Mouse (Mus musculus): ENCODE measurements around the gene Memo1. TPM values are rescaled to one million over a fixed set of nuclear protein-coding genes. Genes with fewer than 3 reads are reported as not detected.

The Memo1 gene
- total and polyA plus RNA-seq, 3 experiments, result 63.1 to 75.3 TPM; not detected in 1

DNA sequence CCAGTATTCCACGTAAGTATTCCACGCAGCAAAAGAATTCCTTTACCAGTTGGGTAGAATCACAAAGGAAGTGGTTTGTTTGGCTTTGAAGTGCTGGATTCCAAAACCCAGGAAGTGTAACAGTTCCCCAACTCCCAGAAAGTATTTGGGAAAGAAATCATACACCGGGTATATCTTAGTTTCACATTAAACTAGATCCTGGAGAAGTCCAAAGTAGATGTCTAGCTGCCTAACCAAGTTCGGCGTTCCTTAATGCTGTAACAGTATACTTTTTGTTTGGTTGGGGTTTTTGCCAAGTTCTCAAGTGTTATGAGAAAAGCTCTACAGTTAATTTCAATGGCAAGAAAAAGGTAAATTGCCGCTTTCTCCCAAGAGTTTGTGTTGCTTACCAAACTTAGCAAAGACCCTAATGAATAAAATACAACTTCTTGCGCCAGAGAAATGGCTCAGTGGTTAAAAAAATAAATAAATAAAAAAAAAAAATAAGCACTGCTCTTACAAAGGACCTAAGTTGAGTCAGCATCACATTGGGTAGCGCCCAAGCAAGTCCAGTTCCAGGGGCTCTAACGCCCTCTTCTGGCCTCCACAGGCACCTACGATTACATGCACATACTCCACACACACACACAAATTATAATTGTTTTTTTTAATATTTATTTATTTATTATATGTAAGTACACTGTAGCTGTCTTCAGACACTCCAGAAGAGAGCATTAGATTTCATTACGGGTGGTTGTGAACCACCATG lies 929 bp upstream of the Memo1 start (continued):
- TF ChIP-seq MXI1 (IDR thresholded peaks at IDR 0.05; ENCODE audit: low read depth, low read length), result peak; percentile 42

DNA sequence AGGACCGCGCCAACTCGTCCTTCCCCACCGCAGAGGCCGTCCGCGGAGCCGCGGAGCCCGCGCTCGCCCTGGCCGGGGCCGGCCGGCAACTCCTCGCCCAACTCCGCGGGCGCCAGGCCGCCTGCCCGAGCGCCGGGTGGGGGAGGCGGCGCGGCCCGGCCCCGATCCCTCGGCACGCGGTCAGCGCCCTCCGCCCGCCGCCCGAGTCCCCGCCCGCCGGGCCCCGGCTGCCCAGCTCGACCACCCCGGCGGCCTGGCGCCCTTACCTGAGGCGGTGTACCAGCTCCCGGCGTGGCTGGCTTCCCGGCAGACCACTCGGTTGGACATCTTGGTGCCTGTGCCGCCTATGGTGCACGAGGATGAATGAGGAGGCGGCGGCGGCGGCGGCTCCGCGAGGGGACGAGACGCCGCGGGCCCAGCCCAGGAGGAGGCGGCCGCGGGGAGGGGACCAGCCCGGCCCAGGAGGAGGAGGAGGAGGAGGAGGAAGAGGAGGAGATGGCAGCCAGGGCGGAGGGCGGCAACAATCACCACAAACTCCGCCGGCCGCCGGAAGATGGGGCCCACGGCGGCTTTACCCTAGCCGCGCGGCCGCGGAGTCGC lies 795 bp downstream of the Memo1 start:
- H3K4me1 ChIP-seq (ENCODE audit: control insufficient read depth in 1 of 2, insufficient read depth in 2 of 2, low read length in 2 of 2), result peaks cover 18 to 20% of the 10 kb centered on the region in 2 experiments
- DNase-seq (ENCODE audit: low read depth, low spot score), result peak; percentile 85
- H3K4me3 ChIP-seq (ENCODE audit: control insufficient read depth in 1 of 2, insufficient read depth in 1 of 2, low read depth in 2 of 2, low read length in 2 of 2), result peak overlapping the region; percentile 99

GRCm38 (mm10) chr17:74293687-74294425 lies 1.5 kb downstream of the Memo1 start:
- TF ChIP-seq MXI1 (IDR thresholded peaks at IDR 0.05; ENCODE audit: low read depth, low read length) (peak; percentile 65; the same call in 1 of the 2 replicates), HCFC1 (IDR thresholded peaks at IDR 0.05; ENCODE audit: low read depth, low read length) (no peak), SIN3A (IDR thresholded peaks at IDR 0.05; ENCODE audit: low read length) (peak; percentile 80), CHD2 (IDR thresholded peaks at IDR 0.05; ENCODE audit: low read length) (no peak), RCOR1 (IDR thresholded peaks at IDR 0.05; ENCODE audit: low read depth, low read length) (peak; percentile 12; the same call in 1 of the 2 replicates), MAX (IDR thresholded peaks at IDR 0.05; ENCODE audit: low read length) (peak; percentile 68; the same call in 1 of the 2 replicates), SMC3 (IDR thresholded peaks at IDR 0.05; ENCODE audit: low read depth, low read length) (no peak), MAZ (IDR thresholded peaks at IDR 0.05; ENCODE audit: low read depth, low read length) (0 out of 2 replicates have a peak, but pooled peaks have one; percentile 11)
- Histone ChIP-seq H3K27me3 (ENCODE audit: control insufficient read depth in 1 of 2, insufficient read depth in 2 of 2, low read length in 2 of 2) (no peaks in the 10 kb centered on the region), H3K9ac (ENCODE audit: control insufficient read depth, low read depth, low read length, poor library complexity, severe bottlenecking) (peak overlapping the region; percentile 95), H3K9me3 (replicated peaks; ENCODE audit: insufficient read depth, low read length) (no peaks in the 10 kb centered on the region), H3K27ac (ENCODE audit: control insufficient read depth, low read depth, low read length) (peak overlapping the region; percentile 66), H3K36me3 (ENCODE audit: control insufficient read depth in 1 of 2, insufficient read depth in 2 of 2, low read length in 2 of 2) (peaks cover 2 to 36% of the 10 kb centered on the region in 2 experiments; a peak in 3 of 4 replicates), H3K4me1 (ENCODE audit: control insufficient read depth in 1 of 2, insufficient read depth in 2 of 2, low read length in 2 of 2) (peaks cover 18 to 20% of the 10 kb centered on the region in 2 experiments), H3K4me3 (ENCODE audit: control insufficient read depth in 1 of 2, insufficient read depth in 1 of 2, low read depth in 2 of 2, low read length in 2 of 2) (peak overlapping the region; percentile 99), H3K79me2 (ENCODE audit: control insufficient read depth, insufficient read depth, low read length, poor library complexity) (peaks cover 49% of the 10 kb centered on the region)
- peak; percentile 68 for DNase-seq (ENCODE audit: low read depth, low spot score)

More for the DNA sequence above, 795 bp downstream of the Memo1 start:
- H3K27ac ChIP-seq (ENCODE audit: control insufficient read depth, low read depth, low read length), result peak overlapping the region; percentile 66
- H3K79me2 ChIP-seq (ENCODE audit: control insufficient read depth, insufficient read depth, low read length, poor library complexity), result peaks cover 44% of the 10 kb centered on the region
- H3K9me3 ChIP-seq (replicated peaks; ENCODE audit: insufficient read depth, low read length), result no peaks in the 10 kb centered on the region
- no peaks in the 10 kb centered on the region for H3K27me3 ChIP-seq (ENCODE audit: control insufficient read depth in 1 of 2, insufficient read depth in 2 of 2, low read length in 2 of 2)
- peaks cover 2 to 34% of the 10 kb centered on the region in 2 experiments for H3K36me3 ChIP-seq (ENCODE audit: control insufficient read depth in 1 of 2, insufficient read depth in 2 of 2, low read length in 2 of 2)
- peak overlapping the region; percentile 95 for H3K9ac ChIP-seq (ENCODE audit: control insufficient read depth, low read depth, low read length, poor library complexity, severe bottlenecking)
- 0 out of 2 replicates have a peak, but pooled peaks have one; percentile 46 for TF ChIP-seq CHD1 (IDR thresholded peaks at IDR 0.05; ENCODE audit: low read depth, low read length)
- peak; percentile 25 to 79; a peak in 3 of 4 replicates for TF ChIP-seq POLR2A (IDR thresholded peaks at IDR 0.05; ENCODE audit: control insufficient read depth in 1 of 2, insufficient read depth in 1 of 2, low read depth in 1 of 2, low read length in 2 of 2, poor library complexity in 1 of 2)
- TF ChIP-seq TAL1 (IDR thresholded peaks at IDR 0.05; ENCODE audit: low read length), result no peak
- 0 out of 2 replicates have a peak, but pooled peaks have one; percentile 23 for TF ChIP-seq MAX (IDR thresholded peaks at IDR 0.05; ENCODE audit: low read length)
- peak; percentile 69; the same call in 1 of the 2 replicates for TF ChIP-seq ZMIZ1 (IDR thresholded peaks at IDR 0.05; ENCODE audit: low read depth, low read length)
- peak; percentile 57 for TF ChIP-seq NELFE (IDR thresholded peaks at IDR 0.05; ENCODE audit: low read depth, low read length)
- peak; percentile 45; the same call in 1 of the 2 replicates for TF ChIP-seq TCF12 (IDR thresholded peaks at IDR 0.05; ENCODE audit: low read depth, low read length)
- peak; percentile 44; the same call in 1 of the 2 replicates for TF ChIP-seq MXI1 (IDR thresholded peaks at IDR 0.05; ENCODE audit: low read depth, low read length)
- 0 out of 2 replicates have a peak, but pooled peaks have one; percentile 8 for TF ChIP-seq ELF1 (IDR thresholded peaks at IDR 0.05; ENCODE audit: low read depth, low read length)
- TF ChIP-seq KAT2A (conservative IDR thresholded peaks at IDR 0.05; ENCODE audit: low read depth, low read length), result no peak; the same call in 1 of the 2 replicates
- no peak for TF ChIP-seq ZNF384 (IDR thresholded peaks at IDR 0.05; ENCODE audit: low read depth, low read length)
- 0 out of 2 replicates have a peak, but pooled peaks have one; percentile 28 for TF ChIP-seq HCFC1 (IDR thresholded peaks at IDR 0.05; ENCODE audit: low read depth, low read length)
- no peak for TF ChIP-seq CHD2 (IDR thresholded peaks at IDR 0.05; ENCODE audit: low read length)
- peak; percentile 18; the same call in 1 of the 2 replicates for TF ChIP-seq ETS1 (IDR thresholded peaks at IDR 0.05; ENCODE audit: low read depth, low read length)
- TF ChIP-seq MAZ (IDR thresholded peaks at IDR 0.05; ENCODE audit: low read depth, low read length), result peak; percentile 18; the same call in 1 of the 2 replicates
